Mouse (Mus musculus) mouse embryonic stem cell (cell line): ENCODE measurements around the gene Grm2.

Experiments used
- in situ Hi-C, 2 experiments: fragments of 300-500 bp; cut with MboI; formaldehyde crosslinking; loops; 1 replicate in 1 of 2; 3 replicates in 1 of 2; pipeline ENCODE4 v1.14.3; 2019 to 2020; ENCODE audit warnings: low sequenced_read_pairs in 2 of 2, low pct_unique_long_range_greater_than_20kb in 1 of 2, mixed read lengths in 1 of 2; ENCODE audit not compliant: unreplicated experiment in 1 of 2

Grm2 gene

GRCm38 (mm10) chr9:106655884-106656720 is at the start of gene Grm2:
Grm2 (minus strand) TSS chr9:106656082.
- in situ Hi-C loops, result loop anchor here in 1 of 2 experiments (10.0 kb wide), 1 partner anchor 51 kb away; no protein-coding TSS in a partner anchor

- in situ Hi-C loops, result no loop called here
Observed at GRCm38 (mm10) chr9:106692973-106693481, 37.1 kb upstream of the Grm2 start.

GRCm38 (mm10) chr9:106688834-106689233 is 33.0 kb upstream of the Grm2 start:
- in situ Hi-C loops, result loop anchor here (5.0 to 10.0 kb wide), 2 partner anchors 123 to 126 kb away; no protein-coding TSS in a partner anchor

- in situ Hi-C loops, result loop anchor here (5.0 to 10.0 kb wide), 2 partner anchors 125 to 128 kb away; no protein-coding TSS in a partner anchor
Observed at GRCm38 (mm10) chr9:106686983-106687650, 31.2 kb upstream of the Grm2 start.

GRCm38 (mm10) chr9:106685249-106686101 is 29.6 kb upstream of the Grm2 start, which contains the start of gene Tex264:
Tex264 (minus strand) TSS chr9:106685927.
- in situ Hi-C loops, result loop anchor here (5.0 to 10.0 kb wide), 2 partner anchors 127 to 129 kb away; no protein-coding TSS in a partner anchor

GRCm38 (mm10) chr9:106684918-106685248 is 29.0 kb upstream of the Grm2 start:
- in situ Hi-C loops, result loop anchor here (5.0 to 10.0 kb wide), 2 partner anchors 127 to 130 kb away; no protein-coding TSS in a partner anchor

GRCm38 (mm10) chr9:106684093-106684872 is 28.4 kb upstream of the Grm2 start:
- in situ Hi-C loops, result loop anchor here in 1 of 2 experiments (10.0 kb wide), 1 partner anchor 131 kb away; no protein-coding TSS in a partner anchor

- in situ Hi-C loops, result loop anchor here in 1 of 2 experiments (10.0 kb wide), 1 partner anchor 134 kb away; no protein-coding TSS in a partner anchor
Observed at GRCm38 (mm10) chr9:106681026-106681425, 25.1 kb upstream of the Grm2 start.

GRCm38 (mm10) chr9:106678242-106678641 is 22.4 kb upstream of the Grm2 start:
- in situ Hi-C loops, result no loop called here

GRCm38 (mm10) chr9:106677702-106678101 is 21.8 kb upstream of the Grm2 start:
- in situ Hi-C loops, result no loop called here

- in situ Hi-C loops, result no loop called here
Observed at GRCm38 (mm10) chr9:106676571-106676970, 20.7 kb upstream of the Grm2 start.

- in situ Hi-C loops, result no loop called here
Observed at GRCm38 (mm10) chr9:106675965-106676364, 20.1 kb upstream of the Grm2 start.

GRCm38 (mm10) chr9:106675480-106675879 is 19.6 kb upstream of the Grm2 start:
- in situ Hi-C loops, result no loop called here

GRCm38 (mm10) chr9:106673860-106674259 is 18.0 kb upstream of the Grm2 start:
- in situ Hi-C loops, result no loop called here

GRCm38 (mm10) chr9:106664856-106665255 is 9.0 kb upstream of the Grm2 start:
- in situ Hi-C loops, result no loop called here

GRCm38 (mm10) chr9:106664433-106664832 is 8.6 kb upstream of the Grm2 start:
- in situ Hi-C loops, result no loop called here

GRCm38 (mm10) chr9:106663200-106663599 is 7.3 kb upstream of the Grm2 start:
- in situ Hi-C loops, result no loop called here
